Mouse (Mus musculus) erythroid progenitor cell, adult 5-6 weeks (primary cell): ENCODE measurements around the gene Rbm3. TPM values are rescaled to one million over a fixed set of nuclear protein-coding genes. Genes with fewer than 3 reads are reported as not detected.

Source experiments
- ATAC-seq: replicated peaks from 2 replicates; pipeline ENCODE4 v1.8.0; 2016; ENCODE audit warnings: moderate number of reproducible peaks, mild to moderate bottlenecking, moderate TSS enrichment, inconsistent platforms; ENCODE audit not compliant: poor library complexity, low FRiP score, severe bottlenecking
- total RNA-seq, 2 experiments: library from RNA; stranded (forward) in 1 of 2; stranded (reverse) in 1 of 2; fragments of 150-400 nt in 1 of 2; fragments of 186-747, 209-891 nt in 1 of 2; gene quantifications; 2 replicates each; pipeline versions ENCODE4 v1.2.3 to v1.2.4; 2015 to 2017; ENCODE audit warnings: low replicate concordance in 2 of 2

Gene Rbm3
- total RNA-seq (2015; ENCODE audit: low replicate concordance) (611 and 758 TPM in 2 replicates), total RNA-seq (2017; ENCODE audit: low replicate concordance) (564 and 613 TPM in 2 replicates)

- ATAC-seq: peak; percentile 94
These were observed at the start of gene Rbm3 for GRCm38 (mm10) chrX:8145153-8145991. Rbm3 (minus strand) TSS chrX:8145880.

DNA sequence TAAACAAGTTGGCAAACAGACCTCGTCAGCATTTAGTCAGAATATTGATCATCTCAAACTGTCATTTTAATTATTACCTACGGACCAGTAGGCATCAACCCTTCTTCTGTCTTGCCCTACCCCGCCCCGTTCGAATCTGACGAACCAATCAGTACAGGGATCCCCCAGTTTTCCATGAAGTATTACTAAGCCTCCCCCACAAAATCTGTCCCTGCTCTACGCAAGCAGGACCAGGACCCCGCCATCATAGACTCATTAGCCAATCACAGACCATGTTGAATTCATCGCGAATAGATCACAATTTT lies 47.7 kb upstream of the Rbm3 start, which contains the start of gene Ebp:
Ebp (minus strand) TSS at position 94 of the 305 bp plus-strand sequence.
- no peak for ATAC-seq

GRCm38 (mm10) chrX:8192640-8193418 lies 47.1 kb upstream of the Rbm3 start:
- ATAC-seq: peak; percentile 100

DNA sequence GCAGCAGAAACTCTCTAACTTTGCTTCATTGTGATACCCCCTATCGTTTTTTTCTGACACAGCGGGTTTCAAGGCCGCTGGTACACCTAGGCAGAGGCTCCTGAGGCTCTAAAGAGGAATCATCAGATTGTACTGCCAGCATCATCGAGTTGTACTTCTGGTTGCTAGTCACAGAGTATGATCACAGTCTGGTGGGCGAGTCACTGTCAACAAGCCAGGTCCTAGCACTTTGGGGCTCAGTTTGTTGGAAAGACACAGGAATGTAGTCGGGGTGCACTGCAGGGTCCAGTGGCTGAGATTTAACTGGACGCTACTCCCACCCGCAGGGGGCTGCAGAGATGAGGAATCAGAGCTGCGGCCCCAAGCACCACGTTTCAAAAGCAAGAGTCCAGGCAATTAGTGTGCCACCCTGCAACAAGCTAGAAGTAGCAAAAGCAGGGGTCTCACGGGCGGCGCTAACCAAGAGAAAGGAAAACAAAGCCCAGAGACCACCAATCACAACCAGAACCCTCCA lies 46.5 kb upstream of the Rbm3 start:
- no peak; the same call in 1 of the 2 replicates for ATAC-seq

DNA sequence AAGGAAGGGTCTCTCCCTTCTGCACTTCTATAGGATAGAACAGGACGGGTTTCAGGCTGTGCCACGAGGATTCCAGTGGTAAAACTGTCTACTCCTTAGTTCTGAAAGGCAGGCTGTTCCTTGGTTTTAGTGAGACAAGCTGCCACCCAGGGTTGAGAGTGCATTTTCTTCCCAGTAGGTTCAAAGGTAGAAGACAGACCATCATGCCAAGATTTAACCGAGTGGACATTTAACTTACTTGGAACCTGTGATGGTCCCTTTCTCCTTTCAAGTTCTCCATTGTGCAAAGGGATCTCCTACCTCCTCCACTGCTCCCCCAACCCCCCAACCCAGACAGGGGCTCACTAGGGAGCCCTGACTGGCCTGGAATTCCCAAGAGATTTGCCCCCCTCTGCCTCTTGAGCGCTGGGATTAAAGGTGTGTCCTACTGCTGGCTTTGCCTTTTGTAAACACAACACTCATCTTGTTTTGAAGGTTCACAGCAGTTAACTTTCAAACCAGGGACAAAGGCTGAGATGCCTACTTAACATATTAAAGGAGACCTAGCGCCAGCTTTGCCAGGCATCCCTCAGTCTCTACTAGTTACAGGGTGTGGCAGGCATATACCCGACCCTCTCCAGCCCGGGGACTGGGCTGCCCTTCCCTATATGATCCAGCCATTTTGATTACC lies 37.3 kb upstream of the Rbm3 start:
- ATAC-seq: no peak

DNA sequence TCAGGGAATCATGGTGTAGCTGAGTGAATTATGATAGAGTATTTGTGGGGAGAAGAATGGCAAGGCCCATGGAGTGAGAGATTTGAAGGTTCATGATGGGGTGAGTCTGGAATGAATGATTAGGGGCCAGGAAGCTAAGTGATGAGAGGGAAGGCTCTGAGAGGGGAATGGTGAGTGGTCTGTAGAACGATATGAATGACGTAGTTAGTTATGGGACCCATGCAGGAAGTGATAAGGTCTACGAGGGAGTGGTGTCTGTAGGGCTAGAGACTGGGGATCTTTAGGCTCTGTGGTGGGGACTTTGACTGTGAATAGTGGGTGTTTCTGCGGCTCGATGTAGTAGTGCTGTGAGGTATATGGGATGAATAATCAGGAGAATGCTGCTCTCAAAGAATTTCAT lies 34.0 kb upstream of the Rbm3 start:
- no peak for ATAC-seq

DNA sequence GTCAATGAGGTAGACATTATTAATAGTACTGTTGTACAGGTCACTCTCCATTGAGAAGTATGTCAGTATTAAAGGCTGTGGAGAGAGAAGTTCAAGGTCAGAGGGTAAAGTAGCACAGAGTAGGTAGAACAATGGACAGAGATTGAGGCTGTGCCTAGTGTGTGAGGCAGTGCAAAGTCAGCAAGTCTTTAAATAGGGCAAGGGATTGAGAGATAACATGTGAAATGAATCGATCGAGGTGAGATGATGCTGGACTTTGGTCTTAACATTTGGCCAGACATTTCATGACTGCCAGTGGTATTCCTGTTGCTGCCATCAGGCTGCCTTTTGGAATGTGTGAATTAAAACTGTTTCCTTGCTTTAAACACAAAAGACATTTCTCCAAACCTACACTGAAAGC lies 33.2 kb upstream of the Rbm3 start:
- no peak for ATAC-seq

DNA sequence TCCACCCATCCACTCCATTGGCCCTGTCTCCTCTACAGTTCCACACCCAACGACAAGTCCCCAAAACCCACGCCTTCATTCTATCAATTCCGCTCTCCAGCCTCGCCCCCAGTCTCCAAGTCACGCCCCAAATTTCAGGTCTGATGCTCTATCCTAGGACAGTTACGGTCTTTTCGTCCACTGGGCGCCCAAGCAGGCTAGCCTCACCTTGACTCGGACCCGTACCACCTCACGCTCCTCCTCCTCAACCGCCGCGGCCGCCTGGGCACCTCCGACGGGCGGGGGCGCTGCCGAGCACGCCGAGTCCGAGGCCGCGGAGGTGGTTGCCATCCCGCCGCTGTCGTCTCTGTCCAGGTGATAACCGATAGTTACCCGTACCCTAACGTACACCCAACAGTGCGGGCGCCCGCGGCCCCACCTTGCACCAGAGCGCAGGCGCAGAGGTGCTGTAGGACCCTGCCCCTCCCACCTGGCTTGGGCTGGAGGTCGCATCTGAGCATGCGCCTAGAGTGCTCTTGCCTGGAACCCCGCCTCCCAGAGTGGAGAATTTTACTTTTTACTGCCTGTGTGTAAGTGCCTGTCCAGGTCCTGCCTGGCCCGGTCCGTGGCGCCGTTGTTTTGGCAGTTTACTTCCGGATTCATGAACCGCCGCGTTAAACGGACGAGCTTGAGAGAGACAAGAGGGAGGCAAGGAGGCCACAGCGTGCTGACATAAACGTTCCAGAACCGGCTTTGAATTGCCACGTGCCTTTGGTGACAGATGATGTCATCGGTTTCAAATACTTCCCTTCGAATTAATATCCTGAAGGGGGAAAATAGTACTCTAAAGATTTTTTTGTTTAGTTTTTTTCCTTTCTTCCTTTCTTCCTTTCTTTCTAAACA lies 30.1 kb upstream of the Rbm3 start, which contains the start of gene Tbc1d25:
Tbc1d25 (minus strand) TSS at position 678 of the 882 bp plus-strand sequence.
- ATAC-seq: peak; percentile 91

GRCm38 (mm10) chrX:8175169-8175503 lies 29.5 kb upstream of the Rbm3 start:
- no peak for ATAC-seq

- ATAC-seq: no peak
These were observed 22.3 kb upstream of the Rbm3 start for GRCm38 (mm10) chrX:8167716-8168647.

DNA sequence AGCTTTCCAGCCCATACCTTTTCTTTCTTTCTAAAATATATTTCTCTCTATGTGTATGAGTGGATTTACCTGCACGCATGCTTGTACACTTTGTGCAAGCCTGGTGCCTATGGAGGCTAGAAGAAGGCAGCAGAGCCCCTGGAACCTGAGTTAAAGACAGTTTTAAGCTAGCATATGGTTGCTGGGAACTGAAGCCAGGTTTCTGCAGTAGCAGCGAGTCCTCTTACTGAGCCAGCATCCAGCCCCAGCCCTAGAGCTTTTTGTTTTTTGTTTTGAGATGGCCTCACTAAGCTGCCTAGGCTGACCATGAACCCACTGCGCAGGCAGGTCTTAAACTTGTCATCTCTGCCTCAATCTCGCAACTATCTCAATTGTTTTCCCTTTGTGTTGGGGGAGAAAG lies 18.8 kb upstream of the Rbm3 start:
- ATAC-seq: no peak

- ATAC-seq: no peak
These were observed 17.4 kb upstream of the Rbm3 start for GRCm38 (mm10) chrX:8163076-8163475.

DNA sequence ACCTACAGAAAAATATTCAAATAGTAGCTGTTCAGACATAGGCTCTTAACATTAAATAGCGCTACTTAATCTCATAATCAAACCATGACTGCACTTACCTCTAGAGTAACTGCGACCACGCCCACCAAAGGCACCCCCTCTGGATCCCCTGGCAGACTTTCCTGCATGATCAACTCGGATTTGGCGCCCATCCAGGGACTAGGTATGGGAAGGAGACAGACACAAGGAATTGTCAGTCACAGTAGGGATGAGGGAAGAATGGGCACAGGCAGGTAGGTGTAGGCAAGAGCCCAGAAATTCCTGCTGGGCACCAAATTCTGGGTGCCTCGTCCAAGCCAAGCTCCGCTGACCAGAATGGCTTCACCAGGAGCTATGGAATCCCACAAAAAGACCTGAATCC lies 1.9 kb downstream of the Rbm3 start:
- ATAC-seq: no peak

DNA sequence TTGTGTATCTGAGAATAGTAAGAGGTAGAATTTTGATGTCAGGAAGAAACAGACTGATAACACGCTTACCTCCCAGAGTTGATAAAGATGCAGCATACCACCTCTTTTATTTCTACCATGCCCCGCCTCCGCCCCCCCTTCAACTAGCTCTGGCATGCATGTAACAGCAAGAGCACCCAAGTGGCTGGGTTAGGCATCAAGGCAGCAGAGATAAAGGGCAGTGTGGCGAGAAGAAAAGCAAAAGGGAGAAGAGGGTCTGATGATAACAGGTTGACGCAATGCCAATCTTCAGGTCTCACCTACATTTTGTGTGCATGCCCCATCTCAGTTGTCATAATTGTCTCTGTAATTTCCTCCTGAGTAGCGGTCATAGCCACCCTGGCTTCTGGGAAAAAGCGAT lies 2.7 kb downstream of the Rbm3 start:
- ATAC-seq: no peak

DNA sequence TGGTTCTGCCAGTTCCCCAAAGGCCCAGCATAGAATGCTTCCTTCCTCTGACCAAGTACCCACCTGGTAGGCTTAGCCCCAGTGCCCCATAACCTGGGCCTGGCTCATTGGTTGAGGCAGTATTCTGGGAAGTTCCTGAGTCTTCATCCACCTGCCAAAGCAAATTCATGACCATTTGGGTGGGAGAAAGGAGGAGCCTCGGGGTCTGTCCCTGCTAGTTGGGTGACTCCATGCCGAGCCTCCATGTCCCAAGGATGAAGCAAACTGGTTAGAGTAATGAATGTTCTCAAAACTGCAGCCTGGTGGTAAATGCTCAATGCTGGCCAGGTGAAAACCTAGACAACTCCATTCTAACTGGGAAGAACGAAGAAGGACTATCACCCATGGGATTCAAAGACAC lies 4.6 kb downstream of the Rbm3 start:
- no peak for ATAC-seq

DNA sequence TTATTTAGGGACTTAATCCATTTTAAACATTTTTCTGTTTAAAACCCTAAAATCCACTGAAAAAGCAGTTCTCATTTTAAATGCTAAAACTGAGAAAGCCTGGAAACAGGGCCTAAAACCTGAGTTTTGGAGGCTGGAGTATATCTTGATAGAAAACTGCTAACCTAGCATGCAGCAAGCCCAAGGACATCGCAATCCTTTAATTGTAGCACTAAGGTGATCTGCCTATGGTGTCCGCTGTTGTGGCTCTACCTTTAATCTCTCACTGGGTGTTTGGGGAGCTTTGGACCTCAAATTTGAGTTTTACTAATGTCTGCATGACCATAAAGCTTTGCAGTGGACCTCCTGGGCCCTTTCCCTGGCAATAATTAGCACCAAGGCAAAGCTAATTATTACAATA lies 5.2 kb downstream of the Rbm3 start:
- no peak for ATAC-seq

- ATAC-seq: no peak
These were observed 6.2 kb downstream of the Rbm3 start for GRCm38 (mm10) chrX:8139480-8139879.

DNA sequence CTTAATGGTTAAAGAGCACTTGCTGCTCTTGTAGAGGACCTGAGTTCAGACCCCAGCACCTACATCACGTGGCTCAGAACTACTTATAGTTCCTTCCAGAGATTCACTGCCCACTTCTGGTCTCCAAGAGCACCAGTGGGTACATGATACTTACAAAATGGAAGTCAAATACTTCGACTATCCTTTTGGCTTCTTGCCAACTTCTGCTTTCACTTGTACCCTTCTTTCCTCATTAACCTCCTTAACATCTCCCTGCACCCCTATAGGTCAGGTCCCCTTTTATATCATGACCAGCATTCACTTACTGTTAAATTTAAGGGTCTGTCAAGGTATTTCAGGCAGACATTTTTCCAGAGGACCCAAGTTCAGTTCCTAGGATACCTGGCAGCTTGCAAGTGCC lies 9.8 kb downstream of the Rbm3 start:
- ATAC-seq: no peak
